8 mouse cellular contexts compared by ENCODE assay signal in the genomic region with DNA sequence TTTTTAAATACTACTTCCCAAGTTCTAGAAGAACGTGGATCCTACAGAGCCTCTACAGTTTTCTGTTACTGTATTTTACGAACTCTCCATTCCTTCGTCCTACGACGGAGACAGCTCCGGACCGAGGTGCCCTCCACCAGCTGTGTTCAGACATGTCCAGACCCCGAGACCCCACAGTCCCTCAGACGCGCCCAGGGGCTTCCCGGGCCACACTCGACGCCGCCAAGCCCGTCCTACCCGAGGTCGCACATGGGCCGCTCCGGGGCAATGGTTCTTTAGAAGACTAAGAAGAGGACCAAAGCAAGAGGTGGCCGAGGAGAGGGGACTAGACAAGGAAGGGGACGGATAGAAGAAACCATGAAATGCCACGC. TPM values are rescaled to one million over a fixed set of nuclear protein-coding genes. Genes with fewer than 3 reads are reported as not detected.
DNase-seq lines count a peak whose midpoint lies in the region; ATAC-seq and TF ChIP-seq lines count a peak whose summit lies in the region.

No protein-coding gene starts in this region.

- H3K4me1 ChIP-seq in kidney, embryonic 16.5 days (ENCODE audit: insufficient read depth, low read length), result peaks cover 16% of the 10 kb centered on the region
- no peaks in the 10 kb centered on the region; the same call in 1 of the 2 replicates for H3K4me1 ChIP-seq in cortical plate, adult 2 months (ENCODE audit: control insufficient read depth, insufficient read depth, low read length)
- H3K4me1 ChIP-seq in hindbrain, postnatal 0 days (ENCODE audit: insufficient read depth, low read length), result peaks cover 8% of the 10 kb centered on the region; the same call in 1 of the 2 replicates
- H3K4me1 ChIP-seq in midbrain, embryonic 15.5 days, result peaks cover 29% of the 10 kb centered on the region

- no peak for TF ChIP-seq POLR2A in cortical plate, adult 2 months (IDR thresholded peaks at IDR 0.05; ENCODE audit: extremely low read depth, insufficient read depth, low read length)

- peaks cover 11% of the 10 kb centered on the region for H3K36me3 ChIP-seq in kidney, embryonic 16.5 days (ENCODE audit: insufficient read depth, low read length)
- peaks cover 7% of the 10 kb centered on the region; the same call in 1 of the 2 replicates for H3K36me3 ChIP-seq in hindbrain, postnatal 0 days (ENCODE audit: insufficient read depth, low read length)
- peaks cover 3% of the 10 kb centered on the region; the same call in 1 of the 2 replicates for H3K36me3 ChIP-seq in midbrain, embryonic 15.5 days (replicated peaks)

- no peaks in the 10 kb centered on the region for H3K27me3 ChIP-seq in kidney, embryonic 16.5 days (ENCODE audit: insufficient read depth, low read length)
- H3K27me3 ChIP-seq in hindbrain, postnatal 0 days (ENCODE audit: insufficient read depth, low read length), result no peaks in the 10 kb centered on the region
- no peaks in the 10 kb centered on the region for H3K27me3 ChIP-seq in midbrain, embryonic 15.5 days (replicated peaks)

- intact Hi-C loops in left cerebral cortex, postnatal 14 days (cut with DNase I), result no loop called here

- H3K9me3 ChIP-seq in kidney, embryonic 16.5 days (ENCODE audit: low read length), result no peaks in the 10 kb centered on the region
- H3K9me3 ChIP-seq in hindbrain, postnatal 0 days (ENCODE audit: low read length), result no peaks in the 10 kb centered on the region
- no peaks in the 10 kb centered on the region for H3K9me3 ChIP-seq in midbrain, embryonic 15.5 days

- H3K4me3 ChIP-seq in kidney, embryonic 16.5 days (ENCODE audit: low read length), result peak overlapping the region; percentile 74
- peak overlapping the region; percentile 56 for H3K4me3 ChIP-seq in cortical plate, adult 2 months (ENCODE audit: insufficient read depth, low read length)
- peak overlapping the region; percentile 80 for H3K4me3 ChIP-seq in hindbrain, postnatal 0 days (ENCODE audit: low read length)
- H3K4me3 ChIP-seq in midbrain, embryonic 15.5 days, result peak overlapping the region; percentile 72

- peak overlapping the region; percentile 52 for H3K27ac ChIP-seq in kidney, embryonic 16.5 days (ENCODE audit: low read length)
- peak overlapping the region; percentile 41 for H3K27ac ChIP-seq in cortical plate, adult 2 months (ENCODE audit: insufficient read depth, low read length)
- H3K27ac ChIP-seq in hindbrain, postnatal 0 days, result peak overlapping the region; percentile 94
- peak overlapping the region; percentile 96 for H3K27ac ChIP-seq in midbrain, embryonic 15.5 days

- under 1% methylated on average over 22 of the region's 22 CpGs for WGBS in kidney, embryonic 16.5 days
- WGBS in hindbrain, postnatal 0 days, result under 1% methylated on average over 22 of the region's 22 CpGs
- WGBS in midbrain, embryonic 15.5 days, result under 1% methylated on average over 22 of the region's 22 CpGs

- DNase-seq in kidney, adult 18-20 months, result no peak
- no peak for DNase-seq in hindbrain, postnatal 0 days (ENCODE audit: low spot score)
- DNase-seq in right cerebral cortex, adult 18-20 months, result no peak
- no peak for DNase-seq in left cerebral cortex, postnatal 14 days (ENCODE audit: low spot score in 2 of 2)
- no peak for DNase-seq in embryo, embryonic 10.5 days (ENCODE audit: low spot score)

- peak; percentile 64 for ATAC-seq in kidney, embryonic 16.5 days (ENCODE audit: low FRiP score, low TSS enrichment)
- peak; percentile 60 for ATAC-seq in hindbrain, postnatal 0 days
- peak; percentile 65 for ATAC-seq in midbrain, embryonic 15.5 days (replicated peaks)

- TF ChIP-seq CTCF in cortical plate, adult 2 months (IDR thresholded peaks at IDR 0.05; ENCODE audit: extremely low read depth, insufficient read depth, low read length), result no peak
- TF ChIP-seq CTCF in hindbrain, postnatal 0 days (IDR thresholded peaks at IDR 0.05; ENCODE audit: low read depth), result no peak

- H3K4me2 ChIP-seq in kidney, embryonic 16.5 days (replicated peaks; ENCODE audit: low read depth, low read length), result peak overlapping the region; percentile 71
- H3K4me2 ChIP-seq in hindbrain, postnatal 0 days (ENCODE audit: low read depth, low read length), result peak overlapping the region; percentile 88
- H3K4me2 ChIP-seq in midbrain, embryonic 15.5 days, result peak overlapping the region; percentile 60

- H3K9ac ChIP-seq in kidney, embryonic 16.5 days (replicated peaks; ENCODE audit: low read length), result peak overlapping the region; percentile 83
- H3K9ac ChIP-seq in hindbrain, postnatal 0 days (replicated peaks; ENCODE audit: low read length), result peak overlapping the region; percentile 92
- peak overlapping the region; percentile 80 for H3K9ac ChIP-seq in midbrain, embryonic 15.5 days

RNA-seq across cellular contexts. Expression of a gene that starts 0.4 kb away (rescaled TPM):
- 26.4 and 29.0 TPM in 2 replicates for polyA plus RNA-seq in kidney, embryonic 16.5 days (2015; fragmentation: Nextera tagmentation; extraction: Ambion mirVana)
- polyA plus RNA-seq in cortical plate, adult 2 months (2012; rRNA removed), result 12.6 and 13.2 TPM in 2 replicates
- 18.9 and 21.7 TPM in 2 replicates for total RNA-seq in hindbrain, postnatal 0 days (2014; rRNA removed)
- 21.4 and 21.6 TPM in 2 replicates for polyA plus RNA-seq in hindbrain, postnatal 0 days (2015; fragmentation: Nextera tagmentation; extraction: Ambion mirVana)
- polyA plus RNA-seq in midbrain, embryonic 15.5 days (2015; fragmentation: Nextera tagmentation; extraction: Ambion mirVana), result 32.0 and 32.4 TPM in 2 replicates
- 10 to 100 TPM; 15.1 TPM for total RNA-seq in left cerebral cortex, postnatal 14 days (2021)

RNA-seq across cellular contexts. Expression of a gene that starts 0.5 kb away (rescaled TPM):
- polyA plus RNA-seq in kidney, embryonic 16.5 days (2015; fragmentation: Nextera tagmentation; extraction: Ambion mirVana), result 24.7 and 25.3 TPM in 2 replicates
- polyA plus RNA-seq in cortical plate, adult 2 months (2012; rRNA removed), result 7.7 and 7.9 TPM in 2 replicates
- total RNA-seq in hindbrain, postnatal 0 days (2014; rRNA removed), result 6.8 and 17.9 TPM in 2 replicates
- 13.1 and 13.8 TPM in 2 replicates for polyA plus RNA-seq in hindbrain, postnatal 0 days (2015; fragmentation: Nextera tagmentation; extraction: Ambion mirVana)
- polyA plus RNA-seq in midbrain, embryonic 15.5 days (2015; fragmentation: Nextera tagmentation; extraction: Ambion mirVana), result 18.9 and 19.9 TPM in 2 replicates
- total RNA-seq in left cerebral cortex, postnatal 14 days (2021), result 1 to 10 TPM; 8.1 to 9.4 TPM

RNA-seq across cellular contexts. Expression of a gene that starts 40.7 kb away (rescaled TPM):
- polyA plus RNA-seq in kidney, embryonic 16.5 days (2015; fragmentation: Nextera tagmentation; extraction: Ambion mirVana), result 10.4 and 10.7 TPM in 2 replicates
- polyA plus RNA-seq in cortical plate, adult 2 months (2012; rRNA removed), result 0.06 TPM in 1 of 2 replicates, not detected in the other
- 7.3 TPM in 1 of 2 replicates, not detected in the other for total RNA-seq in hindbrain, postnatal 0 days (2014; rRNA removed)
- 0.11 and 0.26 TPM in 2 replicates for polyA plus RNA-seq in hindbrain, postnatal 0 days (2015; fragmentation: Nextera tagmentation; extraction: Ambion mirVana)
- 0.14 and 0.37 TPM in 2 replicates for polyA plus RNA-seq in midbrain, embryonic 15.5 days (2015; fragmentation: Nextera tagmentation; extraction: Ambion mirVana)
- not detected for total RNA-seq in left cerebral cortex, postnatal 14 days (2021)

Comparison
In these comparisons a context has a peak if more than half of its experiments do, and no peak if none do; other contexts are left out.
1. H3K27ac ChIP-seq: peak in every context shown above with its lines; median percentile 96 in midbrain, embryonic 15.5 days; 94 in hindbrain, postnatal 0 days; 52 in kidney, embryonic 16.5 days; 41 in cortical plate, adult 2 months.